Mouse (Mus musculus) spleen, adult 2 months (tissue): Measurements from ENCODE around the gene Zfp408. TPM values are rescaled to one million over a fixed set of nuclear protein-coding genes. Genes with fewer than 3 reads are reported as not detected.
A peak's percentile ranks its signal among the peaks of the same experiment; 100 is the strongest.

Source experiments
- DNase-seq, 2 experiments: peaks; one replicate each; pipeline versions ENCODE4 v3.0.0 to v3.0.0-alpha.2; 2012 to 2021; ENCODE audit warnings: low spot score in 2 of 2, low read depth in 1 of 2
- H3K27ac ChIP-seq: fragments of 200-500 bp; 2 replicates; pipeline ENCODE4 v1.5.1; 2012; ENCODE audit warnings: low read length, inconsistent platforms; ENCODE audit not compliant: insufficient read depth
- H3K27me3 ChIP-seq: fragments of 200-500 bp; 2 replicates; pipeline ENCODE4 v1.6.1; 2012; ENCODE audit warnings: mild to moderate bottlenecking, moderate library complexity, low read length, inconsistent platforms; ENCODE audit not compliant: control insufficient read depth, insufficient read depth
- H3K36me3 ChIP-seq: fragments of 200-500 bp; 2 replicates; pipeline ENCODE4 v1.6.1; 2012; ENCODE audit warnings: mild to moderate bottlenecking, low read length, inconsistent platforms; ENCODE audit not compliant: control insufficient read depth, insufficient read depth
- H3K4me1 ChIP-seq: fragments of 200-500 bp; 2 replicates; pipeline ENCODE4 v1.6.1; 2011; ENCODE audit warnings: inconsistent platforms; ENCODE audit not compliant: control insufficient read depth, insufficient read depth, insufficient read length
- H3K4me3 ChIP-seq: fragments of 200-500 bp; 2 replicates; pipeline ENCODE4 v1.5.1; 2011; ENCODE audit warnings: mild to moderate bottlenecking, inconsistent platforms; ENCODE audit not compliant: insufficient read depth, insufficient read length; ENCODE audit errors: extremely low read depth
- CTCF ChIP-seq: fragments of 200-500 bp; IDR thresholded peaks from 2 replicates; pipeline ENCODE4 v1.5.1; 2011; ENCODE audit warnings: mild to moderate bottlenecking, inconsistent platforms; ENCODE audit not compliant: insufficient read depth, insufficient read length, insufficient replicate concordance; ENCODE audit errors: extremely low read depth
- POLR2A ChIP-seq: fragments of 200-500 bp; IDR thresholded peaks from 2 replicates; pipeline ENCODE4 v1.6.1; 2011; ENCODE audit warnings: low read depth, low read length, inconsistent platforms
- WGBS: fragments of 180-500 bp; shearing (Covaris S2); methylation state at CpG from one replicate; pipeline ENCODE4 v1.1.7; 2018; 5-methylcytosine and 5-hydroxymethylcytosine counted together
- polyA plus RNA-seq: library from polyadenylated mRNA; depleted of rRNA; stranded (reverse); fragments of >200 nt; gene quantifications from 2 replicates; pipeline ENCODE4 v1.2.3, GENCODE M21; 2012; rRNA removed

Zfp408 gene
- polyA plus RNA-seq, result 13.3 and 17.4 TPM in 2 replicates

DNA sequence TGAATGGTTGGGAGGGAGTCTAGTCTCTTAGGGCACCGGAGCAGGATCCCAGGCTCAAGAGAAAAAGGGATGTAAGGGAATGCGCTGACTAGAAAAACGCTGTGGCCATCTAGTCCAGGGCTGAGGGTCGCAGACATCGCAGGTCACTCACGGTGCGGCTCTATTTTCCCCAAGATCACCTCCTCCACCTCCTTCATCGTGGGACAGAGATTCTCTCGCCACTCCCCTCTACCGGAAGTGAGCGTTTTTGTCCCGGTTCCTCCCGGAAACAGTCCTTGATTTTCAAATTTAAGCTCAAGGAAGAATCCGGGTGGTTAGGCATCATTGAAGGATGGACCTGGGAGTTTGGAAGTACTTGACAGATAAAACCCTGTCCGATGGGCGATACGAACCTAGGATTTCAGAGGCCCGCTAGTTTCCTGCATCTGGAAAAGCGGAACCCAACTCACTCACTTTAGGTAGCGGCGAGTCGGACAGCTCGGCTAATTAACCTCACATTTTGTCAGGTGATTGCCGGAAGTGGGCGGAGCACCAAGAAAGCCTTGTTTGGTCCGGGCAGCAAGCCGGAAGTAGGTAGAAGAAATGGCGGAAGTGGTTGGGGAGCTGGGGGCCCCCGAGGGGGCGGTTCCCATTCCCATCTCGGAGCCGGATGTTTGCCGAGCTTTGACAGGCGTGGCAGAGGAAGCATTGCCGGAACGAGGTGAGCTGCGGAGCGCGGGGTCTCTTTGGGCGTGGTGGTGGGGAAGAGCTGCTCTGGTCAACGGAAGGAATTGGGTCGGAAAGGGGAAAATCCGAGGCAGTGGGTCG lies at the start of gene Zfp408, which contains the start of gene Arhgap1:
TSS of gene Zfp408 (minus strand) at position 239 of the 807 bp plus-strand sequence.
TSS of gene Arhgap1 (plus strand) at position 308 of the 807 bp plus-strand sequence.
- Histone ChIP-seq H3K4me3 (peak within 1 kb of the TSS; percentile 83), H3K36me3 (peaks cover 23% of the 10 kb centered on the region), H3K4me1 (peaks cover 5% of the 10 kb centered on the region; the same call in 1 of the 2 replicates), H3K27me3 (no peaks in the 10 kb centered on the region), H3K27ac (peak within 1 kb of the TSS; percentile 93)
- TF ChIP-seq CTCF (no peak), POLR2A (peak; percentile 17; the same call in 1 of the 2 replicates)
- DNase-seq, result peak; percentile 93 to 98
- under 1% methylated on average over 44 of the region's 44 CpGs for WGBS

DNA sequence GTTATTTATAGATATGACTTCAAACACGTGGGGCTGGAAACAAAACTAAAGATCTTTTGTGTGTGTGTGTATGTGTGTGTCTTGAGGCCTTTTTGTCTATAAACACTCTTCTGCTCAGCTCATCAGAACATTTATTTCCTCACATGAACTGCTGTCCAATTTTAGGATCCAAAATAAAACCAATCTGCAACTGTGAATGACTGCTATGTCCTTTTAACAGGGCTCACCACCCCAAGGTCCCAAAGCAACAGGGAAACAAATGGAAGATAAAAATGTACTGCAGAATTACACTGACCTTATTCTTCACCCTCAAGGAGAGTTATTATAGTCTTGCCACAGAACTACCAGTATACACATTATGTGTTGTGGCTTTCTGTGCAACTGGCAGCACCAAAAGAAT lies 49.6 kb upstream of the Zfp408 start:
- DNase-seq, result no peak
- no peak overlapping the region for H3K4me3 ChIP-seq
- TF ChIP-seq CTCF, result no peak
- TF ChIP-seq POLR2A, result no peak
- no peaks in the 10 kb centered on the region for H3K27me3 ChIP-seq
- WGBS, result 57% methylated on average over 1 of the region's 1 CpGs
- H3K36me3 ChIP-seq, result no peaks in the 10 kb centered on the region; the same call in 1 of the 2 replicates
- no peaks in the 10 kb centered on the region for H3K4me1 ChIP-seq
- no peak overlapping the region for H3K27ac ChIP-seq

DNA sequence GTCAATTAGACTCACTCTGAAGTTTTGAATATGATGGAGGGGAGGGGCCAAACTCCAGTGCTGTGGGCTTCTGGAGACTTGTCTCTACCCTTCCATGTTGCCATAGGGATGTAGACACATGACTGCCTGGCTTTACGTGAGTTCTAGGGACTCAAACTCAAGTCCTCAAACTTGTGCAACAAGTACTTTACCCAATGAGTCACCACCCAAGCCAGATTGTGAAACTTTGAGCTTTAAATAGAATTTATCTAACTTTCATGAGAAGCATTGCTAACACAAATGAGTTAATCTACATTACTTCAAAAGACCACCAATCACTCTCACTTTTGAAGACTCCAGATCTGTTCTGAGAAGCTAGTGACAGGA lies 46.6 kb upstream of the Zfp408 start:
- Histone ChIP-seq H3K36me3 (peaks cover 8% of the 10 kb centered on the region; the same call in 1 of the 2 replicates), H3K4me1 (no peaks in the 10 kb centered on the region), H3K27me3 (no peaks in the 10 kb centered on the region), H3K27ac (no peak overlapping the region), H3K4me3 (no peak overlapping the region)
- WGBS, result 89% methylated on average over 1 of the region's 1 CpGs
- TF ChIP-seq POLR2A (no peak), CTCF (no peak)
- DNase-seq, result no peak

- no peak overlapping the region for H3K4me3 ChIP-seq
- H3K27me3 ChIP-seq, result no peaks in the 10 kb centered on the region
- no peaks in the 10 kb centered on the region for H3K4me1 ChIP-seq
- DNase-seq, result no peak
- H3K36me3 ChIP-seq, result peaks cover 9% of the 10 kb centered on the region; the same call in 1 of the 2 replicates
- WGBS, result 93% methylated on average over 10 of the region's 10 CpGs
- TF ChIP-seq POLR2A (no peak), CTCF (no peak)
- no peak overlapping the region for H3K27ac ChIP-seq
Measured at GRCm38 (mm10) chr2:91695436-91696224, 46.0 kb upstream of the Zfp408 start.

GRCm38 (mm10) chr2:91689452-91689851 lies 39.9 kb upstream of the Zfp408 start:
- WGBS, result 92% methylated on average over 7 of the region's 7 CpGs

DNA sequence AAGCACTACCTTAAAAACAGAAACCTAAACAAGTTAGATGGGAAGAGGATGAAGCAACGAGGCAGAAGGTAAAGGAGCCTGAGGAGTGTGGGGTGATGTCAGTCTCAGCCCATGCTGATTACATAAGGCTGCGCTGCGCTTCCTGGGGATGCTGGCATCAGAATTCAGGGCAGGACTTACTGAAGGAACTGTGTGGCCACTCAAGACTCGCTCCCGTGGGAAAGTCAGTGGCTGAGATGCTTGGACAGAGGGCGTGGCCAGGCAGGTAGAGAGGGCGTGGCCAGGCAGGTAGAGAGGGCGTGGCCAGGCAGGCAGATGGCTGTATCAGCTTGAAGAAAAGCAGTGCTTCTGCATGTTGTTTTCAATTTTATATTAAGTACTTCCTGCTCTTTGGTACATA lies 34.3 kb upstream of the Zfp408 start:
- WGBS, result 89% methylated on average over 8 of the region's 8 CpGs
- H3K27ac ChIP-seq, result no peak overlapping the region
- no peak for DNase-seq
- TF ChIP-seq POLR2A (no peak), CTCF (no peak)
- H3K4me1 ChIP-seq, result no peaks in the 10 kb centered on the region
- H3K4me3 ChIP-seq, result no peak overlapping the region
- no peaks in the 10 kb centered on the region for H3K27me3 ChIP-seq
- peaks cover 32% of the 10 kb centered on the region for H3K36me3 ChIP-seq

More at GRCm38 (mm10) chr2:91689452-91689851, 39.9 kb upstream of the Zfp408 start:
- no peak for DNase-seq
- Histone ChIP-seq H3K27ac (no peak overlapping the region), H3K27me3 (no peaks in the 10 kb centered on the region), H3K4me1 (no peaks in the 10 kb centered on the region), H3K4me3 (no peak overlapping the region), H3K36me3 (peaks cover 28% of the 10 kb centered on the region)
- TF ChIP-seq CTCF, result no peak
- TF ChIP-seq POLR2A, result no peak
